Mouse (Mus musculus) hindbrain, embryonic 14.5 days (tissue): ENCODE results near the gene Ahnak. TPM values are rescaled to one million over a fixed set of nuclear protein-coding genes. Genes with fewer than 3 reads are reported as not detected.

Source experiments
- ATAC-seq: fragments of 200-750 bp; cut with Nextera tagmentation; 2 replicates; pipeline ENCODE4 v1.8.0; 2017; ENCODE audit warnings: moderate number of reproducible peaks, mild to moderate bottlenecking, moderate TSS enrichment, moderate library complexity; ENCODE audit not compliant: low FRiP score
- DNase-seq: peaks from one replicate; pipeline ENCODE4 v3.0.0-alpha.2; 2015; ENCODE audit warnings: low spot score
- H3K27ac ChIP-seq: fragments of 300-500 bp; sonication (generic); 2 replicates; pipeline ENCODE4 v1.5.1; 2014; ENCODE audit warnings: mild to moderate bottlenecking, moderate library complexity
- H3K27me3 ChIP-seq: fragments of 300-500 bp; sonication (generic); 2 replicates; pipeline ENCODE4 v1.6.1; 2014; ENCODE audit warnings: mild to moderate bottlenecking, low read length, mixed read lengths; ENCODE audit not compliant: control insufficient read depth, insufficient read depth
- H3K36me3 ChIP-seq: fragments of 300-500 bp; sonication (generic); replicated peaks from 2 replicates; pipeline ENCODE4 v1.6.1; 2014; ENCODE audit not compliant: control insufficient read depth, insufficient read depth
- H3K4me1 ChIP-seq: fragments of 300-500 bp; sonication (generic); replicated peaks from 2 replicates; pipeline ENCODE4 v1.6.1; 2014; ENCODE audit warnings: antibody characterized with exemption, low read length, mixed read lengths; ENCODE audit not compliant: control insufficient read depth, insufficient read depth
- H3K4me2 ChIP-seq: fragments of 300-500 bp; sonication (generic); replicated peaks from 2 replicates; pipeline ENCODE4 v1.6.1; 2014; ENCODE audit warnings: mild to moderate bottlenecking, moderate library complexity
- H3K4me3 ChIP-seq: fragments of 300-500 bp; sonication (generic); replicated peaks from 2 replicates; pipeline ENCODE4 v1.5.1; 2014; ENCODE audit warnings: mild to moderate bottlenecking, low read length
- H3K9ac ChIP-seq: fragments of 300-500 bp; sonication (generic); 2 replicates; pipeline ENCODE4 v1.6.1; 2014
- H3K9me3 ChIP-seq: fragments of 300-500 bp; sonication (generic); 2 replicates; pipeline ENCODE4 v1.6.1; 2016; ENCODE audit warnings: low read length; ENCODE audit not compliant: control insufficient read depth
- WGBS: fragments of 180-500 bp; shearing (Covaris S2); extraction: QIAGEN DNeasy Blood & Tissue Kit; methylation state at CpG from one replicate; pipeline ENCODE4 v1.1.7; 2014; 5-methylcytosine and 5-hydroxymethylcytosine counted together
- polyA plus RNA-seq: library from polyadenylated mRNA; unstranded; fragments of >200 nt; fragmentation: Nextera tagmentation; extraction: Ambion mirVana; gene quantifications from 2 replicates; pipeline ENCODE4 v1.2.1, GENCODE M21; 2014

Gene Ahnak
- polyA plus RNA-seq, 1 experiment from 2014 or later, result 4.9 TPM

- 0 out of 2 replicates have a peak overlapping the region, but pooled peaks have one; percentile 49 for H3K27ac ChIP-seq
- H3K36me3 ChIP-seq, result no peaks in the 10 kb centered on the region
- H3K4me3 ChIP-seq, result no peak overlapping the region
- 62% methylated on average over 7 of the region's 7 CpGs for WGBS
- no peaks in the 10 kb centered on the region for H3K9me3 ChIP-seq
- ATAC-seq (no peak; the same call in 1 of the 2 replicates), DNase-seq (no peak)
- H3K4me1 ChIP-seq, result 0 out of 2 replicates have a peak, but pooled peaks cover 7% of the 10 kb centered on the region
- no peaks in the 10 kb centered on the region for H3K27me3 ChIP-seq
- no peak overlapping the region for H3K9ac ChIP-seq
- no peak overlapping the region for H3K4me2 ChIP-seq
These were observed 43.5 kb downstream of the Ahnak start for GRCm38 (mm10) chr19:9032502-9033129.

- 70% methylated on average over 9 of the region's 9 CpGs for WGBS
- DNase-seq, result no peak
- 0 out of 2 replicates have a peak, but pooled peaks cover 7% of the 10 kb centered on the region for H3K4me1 ChIP-seq
These were observed 44.6 kb downstream of the Ahnak start for GRCm38 (mm10) chr19:9033412-9034340.

GRCm38 (mm10) chr19:9034480-9034879 is 45.4 kb downstream of the Ahnak start:
- no peak overlapping the region for H3K27ac ChIP-seq
- DNase-seq, result no peak
- WGBS, result 88% methylated on average over 3 of the region's 3 CpGs
- no peaks in the 10 kb centered on the region for H3K9me3 ChIP-seq
- H3K9ac ChIP-seq, result no peak overlapping the region
- no peak overlapping the region for H3K4me2 ChIP-seq
- no peaks in the 10 kb centered on the region for H3K36me3 ChIP-seq
- H3K4me1 ChIP-seq, result 0 out of 2 replicates have a peak, but pooled peaks cover 7% of the 10 kb centered on the region
- ATAC-seq, result no peak
- no peaks in the 10 kb centered on the region for H3K27me3 ChIP-seq
- no peak overlapping the region for H3K4me3 ChIP-seq

More at GRCm38 (mm10) chr19:9033412-9034340, 44.6 kb downstream of the Ahnak start:
- no peaks in the 10 kb centered on the region for H3K27me3 ChIP-seq
- no peak for ATAC-seq
- H3K9ac ChIP-seq, result no peak overlapping the region
- 0 out of 2 replicates have a peak overlapping the region, but pooled peaks have one; percentile 49 for H3K27ac ChIP-seq
- no peak overlapping the region for H3K4me2 ChIP-seq
- H3K36me3 ChIP-seq, result no peaks in the 10 kb centered on the region
- H3K4me3 ChIP-seq, result no peak overlapping the region
- H3K9me3 ChIP-seq, result no peaks in the 10 kb centered on the region

GRCm38 (mm10) chr19:9035101-9035500 is 46.0 kb downstream of the Ahnak start:
- WGBS, result 80% methylated on average over 3 of the region's 3 CpGs
- Histone ChIP-seq H3K27ac (no peak overlapping the region), H3K36me3 (no peaks in the 10 kb centered on the region), H3K4me3 (no peak overlapping the region), H3K27me3 (no peaks in the 10 kb centered on the region), H3K4me2 (no peak overlapping the region), H3K9me3 (no peaks in the 10 kb centered on the region), H3K9ac (no peak overlapping the region), H3K4me1 (0 out of 2 replicates have a peak, but pooled peaks cover 7% of the 10 kb centered on the region)
- DNase-seq (no peak), ATAC-seq (no peak)

GRCm38 (mm10) chr19:9038136-9038535 is 49.1 kb downstream of the Ahnak start:
- ATAC-seq, result no peak
- WGBS, result 73% methylated on average over 3 of the region's 3 CpGs
- 0 out of 2 replicates have a peak, but pooled peaks cover 3% of the 10 kb centered on the region for H3K4me1 ChIP-seq
- no peak overlapping the region for H3K4me3 ChIP-seq
- no peaks in the 10 kb centered on the region for H3K27me3 ChIP-seq
- no peaks in the 10 kb centered on the region for H3K9me3 ChIP-seq
- no peak overlapping the region for H3K27ac ChIP-seq
- no peak overlapping the region for H3K4me2 ChIP-seq
- no peak overlapping the region for H3K9ac ChIP-seq
- no peaks in the 10 kb centered on the region for H3K36me3 ChIP-seq
- DNase-seq, result no peak

GRCm38 (mm10) chr19:9039266-9039665 is 50.2 kb downstream of the Ahnak start:
- Histone ChIP-seq H3K36me3 (no peaks in the 10 kb centered on the region), H3K27ac (no peak overlapping the region), H3K4me1 (no peaks in the 10 kb centered on the region), H3K4me2 (no peak overlapping the region), H3K27me3 (no peaks in the 10 kb centered on the region), H3K4me3 (no peak overlapping the region), H3K9me3 (no peaks in the 10 kb centered on the region), H3K9ac (no peak overlapping the region)
- no peak for ATAC-seq
- DNase-seq, result no peak
- WGBS, result 82% methylated on average over 4 of the region's 4 CpGs

- Histone ChIP-seq H3K4me2 (no peak overlapping the region), H3K9me3 (no peaks in the 10 kb centered on the region), H3K4me3 (no peak overlapping the region), H3K36me3 (no peaks in the 10 kb centered on the region), H3K27me3 (no peaks in the 10 kb centered on the region), H3K27ac (no peak overlapping the region), H3K4me1 (no peaks in the 10 kb centered on the region), H3K9ac (no peak overlapping the region)
- ATAC-seq (no peak), DNase-seq (no peak)
- WGBS, result 74% methylated on average over 7 of the region's 7 CpGs
These were observed 50.8 kb downstream of the Ahnak start for GRCm38 (mm10) chr19:9039928-9040327.

- Histone ChIP-seq H3K36me3 (no peaks in the 10 kb centered on the region), H3K4me2 (no peak overlapping the region), H3K4me3 (no peak overlapping the region), H3K9me3 (no peaks in the 10 kb centered on the region), H3K4me1 (no peaks in the 10 kb centered on the region), H3K9ac (no peak overlapping the region), H3K27ac (no peak overlapping the region), H3K27me3 (no peaks in the 10 kb centered on the region)
- no peak for DNase-seq
- ATAC-seq, result no peak
- WGBS, result 76% methylated on average over 6 of the region's 6 CpGs
These were observed 51.6 kb downstream of the Ahnak start for GRCm38 (mm10) chr19:9040649-9041048.

- no peaks in the 10 kb centered on the region for H3K4me1 ChIP-seq
- H3K4me3 ChIP-seq, result no peak overlapping the region
- no peak overlapping the region for H3K9ac ChIP-seq
- ATAC-seq (no peak), DNase-seq (no peak)
- no peaks in the 10 kb centered on the region for H3K27me3 ChIP-seq
- H3K36me3 ChIP-seq, result no peaks in the 10 kb centered on the region
- no peak overlapping the region for H3K27ac ChIP-seq
- H3K9me3 ChIP-seq, result no peaks in the 10 kb centered on the region
- no peak overlapping the region for H3K4me2 ChIP-seq
These were observed 52.0 kb downstream of the Ahnak start for GRCm38 (mm10) chr19:9041074-9041473.
